Mouse (Mus musculus) intestine, postnatal 0 days (tissue): ENCODE results near the gene Fcrla. TPM values are rescaled to one million over a fixed set of nuclear protein-coding genes. Genes with fewer than 3 reads are reported as not detected.
"Not testable (repeated sequence)": the region's sequence is repeated elsewhere in the genome, so short reads cannot be mapped to it uniquely, and the experiment has no call there.

Source experiments
- ATAC-seq: fragments of 200-750 bp; cut with Nextera tagmentation; 2 replicates; pipeline ENCODE4 v1.8.0; 2017; ENCODE audit warnings: mild to moderate bottlenecking, moderate TSS enrichment, moderate library complexity
- H3K27ac ChIP-seq: fragments of 300-500 bp; sonication (generic); 2 replicates; pipeline ENCODE4 v1.5.1; 2014; ENCODE audit warnings: mild to moderate bottlenecking, low read depth, low read length, moderate library complexity
- H3K27me3 ChIP-seq: fragments of 300-500 bp; sonication (generic); replicated peaks from 2 replicates; pipeline ENCODE4 v1.6.1; 2014; ENCODE audit warnings: low read length, mixed read lengths; ENCODE audit not compliant: control insufficient read depth, insufficient read depth
- H3K36me3 ChIP-seq: fragments of 300-500 bp; sonication (generic); 2 replicates; pipeline ENCODE4 v1.6.1; 2014; ENCODE audit warnings: mild to moderate bottlenecking, moderate library complexity; ENCODE audit not compliant: control insufficient read depth, insufficient read depth
- H3K4me1 ChIP-seq: fragments of 300-500 bp; sonication (generic); replicated peaks from 2 replicates; pipeline ENCODE4 v1.6.1; 2014; ENCODE audit warnings: antibody characterized with exemption, low read length, mixed read lengths; ENCODE audit not compliant: control insufficient read depth, insufficient read depth
- H3K4me2 ChIP-seq: fragments of 300-500 bp; sonication (generic); replicated peaks from 2 replicates; pipeline ENCODE4 v1.6.1; 2014; ENCODE audit warnings: low read depth, mild to moderate bottlenecking, moderate library complexity
- H3K4me3 ChIP-seq: fragments of 300-500 bp; sonication (generic); 2 replicates; pipeline ENCODE4 v1.5.1; 2014; ENCODE audit warnings: low read depth, low read length
- H3K9ac ChIP-seq: fragments of 300-500 bp; sonication (generic); 2 replicates; pipeline ENCODE4 v1.6.1; 2014; ENCODE audit warnings: mild to moderate bottlenecking, low read depth, low read length
- H3K9me3 ChIP-seq: fragments of 300-500 bp; sonication (generic); 2 replicates; pipeline ENCODE4 v1.6.1; 2016; ENCODE audit warnings: mixed run types; ENCODE audit not compliant: control insufficient read depth
- CTCF ChIP-seq: sonication (generic); IDR thresholded peaks from 2 replicates; pipeline ENCODE4 v1.5.1; 2016; ENCODE audit warnings: low read depth, mild to moderate bottlenecking, control low read depth, antibody characterized with exemption, moderate library complexity
- WGBS: fragments of 180-500 bp; shearing (Covaris S2); extraction: QIAGEN DNeasy Blood & Tissue Kit; methylation state at CpG from one replicate; pipeline ENCODE4 v1.1.7; 2014; 5-methylcytosine and 5-hydroxymethylcytosine counted together
- polyA plus RNA-seq: library from polyadenylated mRNA; unstranded; fragments of >200 nt; fragmentation: Nextera tagmentation; extraction: Ambion mirVana; gene quantifications from 2 replicates; pipeline ENCODE4 v1.2.1, GENCODE M21; 2015

Gene Fcrla
- polyA plus RNA-seq = 0.13 TPM in 1 of 2 replicates, not detected in the other

DNA sequence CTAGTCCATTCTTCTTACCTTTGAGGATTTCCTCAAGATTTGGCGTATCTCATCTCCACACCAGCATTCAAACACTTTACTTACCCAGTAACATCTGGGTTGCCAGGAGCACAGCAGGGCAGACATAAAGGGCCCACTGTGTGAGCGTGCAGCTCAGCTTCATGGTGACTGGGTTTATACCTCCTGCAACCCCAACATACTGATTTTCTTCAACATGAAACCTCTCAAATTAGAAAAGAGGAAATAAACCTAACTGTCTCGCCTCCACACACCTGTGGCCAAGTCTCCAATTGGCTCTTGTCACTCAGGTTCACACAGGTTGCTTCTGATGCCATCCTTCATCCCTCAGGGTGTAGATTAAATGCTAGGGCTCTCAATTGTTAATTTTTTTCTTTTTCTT, at the start of gene Fcrla:
Gene Fcrla, minus strand, starts transcription at position 206 of the 400 bp plus-strand sequence.
- Histone ChIP-seq H3K27me3 (no peaks in the 10 kb centered on the region), H3K4me2 (no peak within 1 kb of the TSS), H3K9ac (no peak within 1 kb of the TSS), H3K4me1 (no peaks in the 10 kb centered on the region), H3K9me3 (no peaks in the 10 kb centered on the region), H3K36me3 (no peaks in the 10 kb centered on the region), H3K4me3 (no peak within 1 kb of the TSS), H3K27ac (no peak within 1 kb of the TSS)
- no peak for TF ChIP-seq CTCF
- 86% methylated on average over 3 of the region's 3 CpGs for WGBS
- no peak for ATAC-seq

DNA sequence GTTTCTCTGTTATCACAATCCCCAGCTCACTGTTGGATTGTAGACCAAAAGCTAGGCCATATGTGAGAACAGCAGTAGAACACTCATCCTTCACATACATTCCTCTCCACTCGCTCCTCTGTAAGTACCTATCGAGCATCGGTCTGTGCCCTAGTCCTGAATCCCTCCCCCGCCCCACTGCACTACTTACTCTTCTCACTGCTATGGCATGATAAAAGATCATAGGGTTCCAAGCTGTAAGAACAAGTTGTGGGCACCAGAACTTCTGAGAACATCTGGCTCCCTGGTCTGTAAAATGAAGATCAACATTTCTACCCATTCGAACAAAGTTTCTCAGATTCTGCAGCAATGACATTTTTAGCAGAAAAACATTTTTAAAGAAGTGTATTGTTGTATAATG, 49.1 kb upstream of the Fcrla start, which contains the start of gene Fcgr2b:
Gene Fcgr2b, minus strand, starts transcription at position 101 of the 400 bp plus-strand sequence.
- WGBS = 82% methylated on average over 5 of the region's 5 CpGs
- no peak for TF ChIP-seq CTCF
- no peaks in the 10 kb centered on the region for H3K9me3 ChIP-seq
- no peak within 1 kb of the TSS for H3K4me3 ChIP-seq
- ATAC-seq = no peak
- H3K4me1 ChIP-seq = no peaks in the 10 kb centered on the region
- no peak within 1 kb of the TSS for H3K9ac ChIP-seq
- no peaks in the 10 kb centered on the region for H3K36me3 ChIP-seq
- no peak within 1 kb of the TSS for H3K27ac ChIP-seq
- no peak within 1 kb of the TSS for H3K4me2 ChIP-seq
- H3K27me3 ChIP-seq = no peaks in the 10 kb centered on the region

DNA sequence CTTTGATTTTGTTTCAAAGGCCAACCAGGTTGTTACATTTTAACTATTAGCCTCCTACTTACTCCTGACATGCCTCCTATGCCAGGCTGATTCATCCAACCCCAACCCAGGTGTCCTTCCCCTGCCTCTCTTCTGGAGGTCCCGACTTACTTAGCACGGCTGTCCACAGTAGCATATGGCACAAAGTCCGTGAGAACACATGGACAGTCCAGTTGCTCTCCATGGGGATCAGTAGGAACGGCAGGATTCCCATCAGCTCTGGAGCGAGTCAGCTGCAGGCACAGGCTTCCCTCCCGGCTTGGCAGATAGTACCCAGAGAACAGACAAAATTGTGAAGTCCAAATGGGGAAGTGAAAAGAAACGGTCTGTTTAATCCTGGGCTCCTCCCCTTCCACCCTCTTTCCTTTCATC, 48.4 kb upstream of the Fcrla start:
- Histone ChIP-seq H3K36me3 (no peaks in the 10 kb centered on the region), H3K27me3 (no peaks in the 10 kb centered on the region), H3K27ac (no peak overlapping the region), H3K9ac (no peak overlapping the region), H3K4me2 (no peak overlapping the region), H3K4me1 (no peaks in the 10 kb centered on the region), H3K9me3 (no peaks in the 10 kb centered on the region), H3K4me3 (no peak overlapping the region)
- WGBS = 51% methylated on average over 7 of the region's 7 CpGs
- no peak for ATAC-seq
- TF ChIP-seq CTCF = no peak

GRCm38 (mm10) chr1:170975350-170975749, 48.0 kb upstream of the Fcrla start:
- H3K36me3 ChIP-seq, ATAC-seq, H3K9me3 ChIP-seq, H3K27me3 ChIP-seq, H3K4me1 ChIP-seq, H3K4me3 ChIP-seq, H3K4me2 ChIP-seq, H3K9ac ChIP-seq, H3K27ac ChIP-seq: not testable (repeated sequence)
- WGBS = 65% methylated on average over 2 of the region's 2 CpGs

DNA sequence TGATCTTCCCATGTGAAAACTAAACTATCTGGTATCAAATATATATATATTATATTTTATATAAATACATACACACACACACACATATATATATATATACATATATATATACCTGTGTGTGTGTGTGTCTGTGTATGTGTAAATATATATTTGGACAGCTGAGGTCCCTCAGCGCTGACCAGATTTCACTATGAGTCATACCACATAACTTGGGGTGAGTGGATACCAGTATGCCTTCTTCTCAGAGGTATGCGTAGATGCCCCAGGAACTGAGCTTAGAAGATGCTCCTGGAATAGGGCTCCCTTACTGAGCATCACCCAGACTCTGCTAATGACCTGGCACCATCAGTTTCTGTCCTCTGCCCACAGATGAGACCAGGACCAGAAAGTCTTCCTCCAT, 47.4 kb upstream of the Fcrla start:
- Histone ChIP-seq H3K9ac (no peak overlapping the region), H3K27ac (no peak overlapping the region), H3K4me3 (no peak overlapping the region), H3K4me1 (no peaks in the 10 kb centered on the region), H3K27me3 (no peaks in the 10 kb centered on the region), H3K9me3 (no peaks in the 10 kb centered on the region), H3K36me3 (no peaks in the 10 kb centered on the region), H3K4me2 (no peak overlapping the region)
- no peak for ATAC-seq
- 96% methylated on average over 2 of the region's 2 CpGs for WGBS
- no peak for TF ChIP-seq CTCF

DNA sequence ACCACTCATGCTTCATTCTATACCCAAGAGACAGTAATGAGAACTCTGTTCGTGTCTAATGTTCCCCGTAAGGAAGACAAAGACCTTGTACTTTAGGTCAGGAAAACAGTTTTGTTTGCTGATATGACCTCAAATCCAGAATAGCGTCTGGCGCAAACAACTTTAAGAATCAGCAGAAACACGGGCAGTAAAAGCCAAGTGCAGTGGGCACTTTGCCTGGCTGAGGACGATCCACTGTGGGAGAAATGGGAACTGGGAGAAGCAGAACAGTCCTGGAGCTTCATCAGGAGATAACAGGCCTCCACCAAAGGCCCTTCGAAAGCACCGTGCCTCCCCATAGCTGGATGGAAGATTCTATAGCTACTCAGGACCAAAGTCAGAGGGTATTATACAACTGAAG, 46.8 kb upstream of the Fcrla start:
- Histone ChIP-seq H3K9me3 (no peaks in the 10 kb centered on the region), H3K27me3 (no peaks in the 10 kb centered on the region), H3K4me2 (no peak overlapping the region), H3K9ac (no peak overlapping the region), H3K4me3 (no peak overlapping the region), H3K4me1 (no peaks in the 10 kb centered on the region), H3K27ac (no peak overlapping the region), H3K36me3 (no peaks in the 10 kb centered on the region)
- TF ChIP-seq CTCF = no peak
- WGBS = 86% methylated on average over 8 of the region's 8 CpGs
- no peak for ATAC-seq

- WGBS = 67% methylated on average over 4 of the region's 4 CpGs
- no peaks in the 10 kb centered on the region for H3K9me3 ChIP-seq
- no peak for ATAC-seq
- no peak overlapping the region for H3K4me2 ChIP-seq
- no peak for TF ChIP-seq CTCF
- no peaks in the 10 kb centered on the region for H3K36me3 ChIP-seq
- no peak overlapping the region for H3K4me3 ChIP-seq
- H3K27me3 ChIP-seq = no peaks in the 10 kb centered on the region
- no peaks in the 10 kb centered on the region for H3K4me1 ChIP-seq
- no peak overlapping the region for H3K27ac ChIP-seq
- no peak overlapping the region for H3K9ac ChIP-seq
These were observed 45.6 kb upstream of the Fcrla start for GRCm38 (mm10) chr1:170972936-170973335.
